Comparison of ENCODE assay signal across 25 mouse cellular contexts in genomic region chr10:18909307-18909706, GRCm38 (mm10).
DNase-seq lines count a peak whose midpoint lies in the region; ATAC-seq and TF ChIP-seq lines count a peak whose summit lies in the region.
"Had no signal": no experiment of that assay in that cellular context is flagged by ENCODE, and none has a peak within 500 bp of the region (broad histone marks: within the 10 kb centered on the region; RNA-seq: fewer than 3 reads in every experiment).

No protein-coding gene starts in this region.

- no peak overlapping the region for H3K27ac ChIP-seq in heart, postnatal 0 days (ENCODE audit: low read depth)
- no peak overlapping the region for H3K27ac ChIP-seq in lung, postnatal 0 days (ENCODE audit: low read length)
- no peak overlapping the region for H3K27ac ChIP-seq in stomach, postnatal 0 days (replicated peaks)
- H3K27ac ChIP-seq: forebrain, embryonic 10.5 days; hindbrain, embryonic 14.5 days; limb, embryonic 12.5 days; lung, embryonic 15.5 days; macrophage; midbrain, embryonic 10.5 days; neural tube, embryonic 15.5 days had no signal

- H3K4me2 ChIP-seq in heart, postnatal 0 days (ENCODE audit: low read depth, low read length), result no peak overlapping the region
- no peak overlapping the region for H3K4me2 ChIP-seq in lung, postnatal 0 days (replicated peaks; ENCODE audit: low read depth, low read length)
- H3K4me2 ChIP-seq in stomach, postnatal 0 days (replicated peaks; ENCODE audit: low read depth), result no peak overlapping the region
- H3K4me2 ChIP-seq: hindbrain, embryonic 14.5 days; limb, embryonic 12.5 days; liver, embryonic 11.5 days; lung, embryonic 15.5 days; neural tube, embryonic 15.5 days had no signal

- POLR2A ChIA-PET in Patski (lab: Charles Lee), result no interaction called here

- in situ Hi-C loops in Patski (cut with MboI; ENCODE audit: low pct_unique_long_range_greater_than_20kb), result no loop called here

- TF ChIP-seq EP300 in heart, postnatal 0 days (IDR thresholded peaks at IDR 0.05; ENCODE audit: low read depth), result no peak
- TF ChIP-seq EP300 in lung, postnatal 0 days (IDR thresholded peaks at IDR 0.05), result no peak
- no peak for TF ChIP-seq EP300 in stomach, postnatal 0 days (optimal IDR thresholded peaks at IDR 0.05)

- H3K4me1 ChIP-seq in heart, postnatal 0 days (ENCODE audit: control insufficient read depth, insufficient read depth), result no peaks in the 10 kb centered on the region
- H3K4me1 ChIP-seq in lung, postnatal 0 days (ENCODE audit: insufficient read depth, low read depth, low read length), result no peaks in the 10 kb centered on the region
- no peaks in the 10 kb centered on the region for H3K4me1 ChIP-seq in stomach, postnatal 0 days (replicated peaks; ENCODE audit: control insufficient read depth, insufficient read depth)
- H3K4me1 ChIP-seq: forebrain, embryonic 10.5 days; limb, embryonic 12.5 days; lung, embryonic 15.5 days; midbrain, embryonic 10.5 days; neural tube, embryonic 15.5 days had no signal

- CTCF ChIA-PET in Patski (lab: Charles Lee), result interaction anchor here (1.0 to 2.5 kb wide), 3 partner anchors 59 to 76 kb away, joined by 3 to 8 read pairs (median 3); no protein-coding TSS in a partner anchor

- H3K9ac ChIP-seq in heart, postnatal 0 days (replicated peaks; ENCODE audit: low read depth, low read length), result no peak overlapping the region
- H3K9ac ChIP-seq in lung, postnatal 0 days (replicated peaks; ENCODE audit: low read depth), result no peak overlapping the region
- H3K9ac ChIP-seq in stomach, postnatal 0 days (ENCODE audit: low read length), result no peak overlapping the region
- H3K9ac ChIP-seq: hindbrain, embryonic 14.5 days; limb, embryonic 12.5 days; lung, embryonic 15.5 days; neural tube, embryonic 15.5 days had no signal

- no peaks in the 10 kb centered on the region for H3K9me3 ChIP-seq in heart, postnatal 0 days (replicated peaks; ENCODE audit: control insufficient read depth, low read length)
- H3K9me3 ChIP-seq in lung, postnatal 0 days (ENCODE audit: low read length), result no peaks in the 10 kb centered on the region
- no peaks in the 10 kb centered on the region for H3K9me3 ChIP-seq in stomach, postnatal 0 days (ENCODE audit: control insufficient read depth, low read length)
- H3K9me3 ChIP-seq: forebrain, embryonic 10.5 days; limb, embryonic 12.5 days; lung, embryonic 15.5 days; midbrain, embryonic 10.5 days; neural tube, embryonic 15.5 days had no signal

- peak; percentile 7; the same call in 1 of the 2 replicates for TF ChIP-seq CTCF in heart, postnatal 0 days (IDR thresholded peaks at IDR 0.05; ENCODE audit: low read depth)
- TF ChIP-seq CTCF in lung, postnatal 0 days (IDR thresholded peaks at IDR 0.05), result peak; percentile 36
- peak; percentile 53 for TF ChIP-seq CTCF in Patski (IDR thresholded peaks at IDR 0.05)
- peak; percentile 55 for TF ChIP-seq CTCF in stomach, postnatal 0 days (IDR thresholded peaks at IDR 0.05; ENCODE audit: low read depth)

- WGBS in heart, postnatal 0 days, result 82% methylated on average over 3 of the region's 3 CpGs
- 80% methylated on average over 3 of the region's 3 CpGs for WGBS in lung, postnatal 0 days
- 82% methylated on average over 3 of the region's 3 CpGs for WGBS in stomach, postnatal 0 days

- no peaks in the 10 kb centered on the region for H3K36me3 ChIP-seq in heart, postnatal 0 days (replicated peaks; ENCODE audit: control insufficient read depth, insufficient read depth, low read length)
- no peaks in the 10 kb centered on the region for H3K36me3 ChIP-seq in lung, postnatal 0 days (ENCODE audit: insufficient read depth, low read length)
- H3K36me3 ChIP-seq in stomach, postnatal 0 days (ENCODE audit: control insufficient read depth, insufficient read depth, low read length), result no peaks in the 10 kb centered on the region
- H3K36me3 ChIP-seq: forebrain, embryonic 10.5 days; limb, embryonic 12.5 days; lung, embryonic 15.5 days; midbrain, embryonic 10.5 days; neural tube, embryonic 15.5 days had no signal

- no peak for ATAC-seq in heart, postnatal 0 days (ENCODE audit: insufficient read depth, low read depth)
- no peak for ATAC-seq in lung, postnatal 0 days
- no peak for ATAC-seq in Patski
- ATAC-seq in stomach, postnatal 0 days (ENCODE audit: low FRiP score, low TSS enrichment), result no peak
- ATAC-seq: forebrain, embryonic 16.5 days; inflammation-experienced regulatory T-cells, adult 6 months had no signal

- no peak for DNase-seq in heart, postnatal 0 days (ENCODE audit: low spot score)
- DNase-seq in heart, adult 8-10 months (ENCODE audit: low spot score), result no peak
- no peak for DNase-seq in lung, postnatal 0 days (ENCODE audit: low spot score)
- DNase-seq in lung, adult 18-20 months, result no peak
- DNase-seq in Patski (ENCODE audit: low read depth, low spot score), result no peak
- no peak for DNase-seq in stomach, postnatal 0 days (ENCODE audit: low spot score)
- DNase-seq in cerebellum, postnatal 14 days, result no peak
- no peak for DNase-seq in cerebellum, postnatal 25 days
- DNase-seq: adrenal gland, adult 2 months; cerebellum, adult 18-20 months; gastrocnemius, postnatal 14 days; heart, adult 18-20 months; heart, postnatal 4 days; kidney, adult 8-10 months; kidney, postnatal 25 days had no signal

- no peaks in the 10 kb centered on the region for H3K27me3 ChIP-seq in heart, postnatal 0 days (ENCODE audit: control insufficient read depth, insufficient read depth, low read length)
- no peaks in the 10 kb centered on the region for H3K27me3 ChIP-seq in lung, postnatal 0 days (replicated peaks; ENCODE audit: insufficient read depth, low read length)
- no peaks in the 10 kb centered on the region for H3K27me3 ChIP-seq in Patski
- H3K27me3 ChIP-seq in stomach, postnatal 0 days (ENCODE audit: control insufficient read depth, insufficient read depth, low read length), result no peaks in the 10 kb centered on the region
- H3K27me3 ChIP-seq: limb, embryonic 12.5 days; lung, embryonic 15.5 days; neural tube, embryonic 15.5 days had no signal

- H3K4me3 ChIP-seq in heart, postnatal 0 days (ENCODE audit: low read depth, low read length), result no peak overlapping the region
- no peak overlapping the region for H3K4me3 ChIP-seq in lung, postnatal 0 days (ENCODE audit: low read depth, low read length)
- no peak overlapping the region for H3K4me3 ChIP-seq in stomach, postnatal 0 days (ENCODE audit: low read depth, low read length)
- H3K4me3 ChIP-seq: forebrain, embryonic 10.5 days; limb, embryonic 12.5 days; lung, embryonic 15.5 days; midbrain, embryonic 10.5 days; neural tube, embryonic 15.5 days had no signal
